Mouse (Mus musculus) spleen, postnatal 36 days (tissue): ENCODE results near the gene Ptprd.

Experiments used
- DNase-seq, 2 experiments: peaks; one replicate each; pipeline ENCODE4 v3.0.0; 2022; ENCODE audit warnings: low spot score in 2 of 2, mixed read lengths in 1 of 2

Ptprd gene

GRCm38 (mm10) chr4:76319874-76320273 is 1891.9 kb downstream of the Ptprd start:
- DNase-seq: no peak

- DNase-seq: no peak
These were observed 1895.8 kb downstream of the Ptprd start for GRCm38 (mm10) chr4:76315977-76316376.

DNA sequence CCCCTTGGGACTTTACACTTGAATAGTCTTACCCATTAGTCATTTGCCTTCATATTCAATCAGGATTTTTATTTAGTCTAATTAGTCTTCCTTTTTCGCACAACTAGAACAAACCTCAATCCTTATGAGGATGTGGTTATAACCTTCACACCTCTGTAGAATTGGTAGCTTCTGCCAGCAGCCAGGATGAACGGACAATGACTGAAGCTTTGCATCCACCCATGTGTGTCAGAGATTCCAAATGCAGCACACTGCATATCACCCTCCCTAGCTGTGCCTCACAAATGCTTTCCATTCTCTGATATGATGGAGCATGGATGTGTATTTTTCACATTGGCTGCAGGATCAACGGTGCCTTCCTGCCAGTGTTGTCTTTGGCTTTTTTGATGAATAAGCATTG is 1898.0 kb downstream of the Ptprd start:
- no peak for DNase-seq

DNA sequence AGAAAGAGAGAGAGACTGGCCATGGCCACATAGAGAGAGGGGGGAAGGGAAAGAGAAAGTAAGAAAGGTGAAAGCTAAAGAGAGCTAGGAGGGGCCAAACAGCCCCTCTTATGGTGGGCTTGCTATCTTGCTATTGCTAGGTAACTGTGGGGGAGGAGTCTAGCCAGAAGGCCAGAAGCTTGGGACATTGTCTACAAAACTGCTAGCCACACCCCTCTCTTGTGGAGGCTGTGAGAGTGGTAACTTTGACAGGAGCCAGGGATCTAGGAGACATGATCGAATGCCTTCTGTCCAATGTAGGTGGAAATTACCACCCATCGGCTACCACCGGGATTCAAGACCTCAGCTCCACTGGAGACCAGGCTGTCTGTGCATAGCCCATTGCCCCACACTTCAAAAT is 1899.2 kb downstream of the Ptprd start:
- no peak for DNase-seq

GRCm38 (mm10) chr4:76305987-76306386 is 1905.8 kb downstream of the Ptprd start:
- no peak for DNase-seq

GRCm38 (mm10) chr4:76297375-76297774 is 1914.4 kb downstream of the Ptprd start:
- DNase-seq: no peak

DNA sequence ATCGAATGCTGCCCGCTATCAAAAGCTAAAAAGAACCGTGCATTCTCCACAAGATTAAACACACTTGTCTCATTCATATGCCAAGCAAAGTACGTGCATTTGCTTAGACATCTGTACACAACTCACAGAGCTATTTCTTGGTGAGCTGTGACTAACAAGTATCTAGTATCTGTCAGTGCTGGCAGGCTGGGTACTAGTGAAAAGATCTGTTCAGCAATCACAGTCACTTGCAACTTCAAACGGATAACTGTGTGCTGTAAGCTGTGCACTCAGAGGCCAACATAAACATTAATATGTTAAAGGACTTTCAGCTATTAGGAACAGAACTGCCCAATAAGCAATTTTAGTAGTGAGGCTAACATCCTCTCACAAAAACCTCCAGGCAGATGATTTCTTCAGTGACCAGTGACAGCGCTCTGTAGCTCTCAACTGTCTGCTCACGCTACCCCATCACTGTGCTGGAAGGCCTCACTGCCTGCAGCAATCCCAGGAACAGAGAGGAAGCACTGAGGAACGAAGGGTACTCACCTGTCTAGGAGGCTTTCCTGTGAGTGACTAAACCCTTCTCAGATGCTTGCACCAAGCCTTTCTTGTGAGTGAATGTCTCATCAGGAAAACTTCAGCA is 1918.9 kb downstream of the Ptprd start:
- DNase-seq: no peak

- no peak for DNase-seq
These were observed 1921.3 kb downstream of the Ptprd start for GRCm38 (mm10) chr4:76290484-76290818.

DNA sequence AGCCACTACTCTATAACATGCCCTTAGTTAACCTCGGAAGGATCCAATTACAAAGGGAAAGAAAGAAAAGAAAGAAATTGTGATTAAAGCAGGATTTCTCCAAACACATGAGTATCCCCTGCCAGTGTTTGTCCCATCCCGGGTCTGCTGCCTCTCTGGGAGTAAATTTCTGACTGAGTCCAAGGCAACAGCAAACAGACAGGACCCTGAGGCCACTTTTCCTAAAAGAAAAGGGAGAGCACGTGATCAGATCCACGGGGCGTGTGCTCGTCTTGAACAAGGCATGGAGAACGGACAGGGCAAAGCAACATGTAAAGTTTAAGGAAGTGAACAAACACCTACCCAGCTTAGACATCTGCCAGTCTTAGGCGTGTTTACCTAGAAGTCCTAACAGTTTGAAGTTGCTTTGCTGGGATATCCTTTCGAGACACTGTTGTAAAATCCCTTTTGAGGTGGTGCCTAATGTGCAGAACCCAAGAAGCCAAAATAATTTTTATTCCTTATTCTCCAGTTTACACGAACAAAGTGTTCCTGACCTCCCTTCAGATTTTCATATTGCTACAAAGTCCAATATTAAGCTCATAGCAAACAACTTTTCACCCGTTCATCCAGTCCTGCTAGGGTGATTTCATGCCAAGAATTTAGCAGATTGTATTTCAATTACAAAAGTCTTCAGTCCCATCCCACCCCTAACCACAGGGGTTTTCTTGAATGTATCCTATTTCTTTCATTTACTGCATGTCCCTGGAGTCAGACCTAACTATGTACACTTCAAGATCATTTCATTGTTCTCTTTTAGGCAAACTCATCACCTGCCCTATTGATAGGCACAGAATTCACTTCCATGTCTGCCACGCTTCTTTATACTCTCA is 1921.9 kb downstream of the Ptprd start:
- no peak for DNase-seq

- no peak for DNase-seq
These were observed 1925.7 kb downstream of the Ptprd start for GRCm38 (mm10) chr4:76286016-76286415.

GRCm38 (mm10) chr4:76282886-76283285 is 1928.9 kb downstream of the Ptprd start:
- DNase-seq: no peak

DNA sequence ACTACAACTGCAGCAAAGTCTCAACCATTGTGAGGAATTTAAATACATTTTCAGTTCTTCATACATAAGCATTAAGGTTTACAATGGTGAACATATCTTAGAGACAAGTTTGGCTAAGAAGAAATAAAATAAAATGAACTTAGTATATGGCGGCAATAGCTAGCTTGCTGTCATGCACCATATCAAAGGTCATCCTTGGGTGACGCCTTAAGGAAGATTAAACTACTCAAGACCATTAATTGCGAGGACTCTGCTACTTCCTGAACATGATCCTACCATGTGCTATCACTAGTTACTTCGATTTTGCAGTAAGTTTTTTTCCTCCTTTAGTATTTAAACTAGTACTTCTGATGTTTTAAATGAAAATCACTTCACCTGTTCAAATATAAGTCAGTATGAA is 1949.0 kb downstream of the Ptprd start:
- no peak for DNase-seq

- DNase-seq: no peak
These were observed 1951.1 kb downstream of the Ptprd start for GRCm38 (mm10) chr4:76260686-76261085.

DNA sequence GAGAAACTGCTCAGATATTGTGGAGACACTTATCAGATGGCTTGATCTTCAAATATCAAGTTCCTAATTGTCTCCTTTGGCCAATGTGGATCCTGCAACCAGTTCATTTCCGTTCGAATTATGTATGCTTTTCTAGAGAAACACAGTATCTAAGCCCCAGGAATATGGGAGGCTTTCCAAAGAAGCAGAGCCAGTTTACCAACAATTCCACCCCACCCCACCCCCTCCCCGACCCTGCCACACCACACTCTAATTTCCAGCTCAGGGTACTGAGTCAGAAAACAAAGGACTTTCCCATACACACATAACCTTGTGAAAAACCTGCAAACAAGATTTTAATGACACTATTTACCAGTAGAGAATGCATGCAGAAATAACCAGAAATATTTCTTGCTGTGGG is 1951.5 kb downstream of the Ptprd start:
- DNase-seq: no peak

- DNase-seq: no peak
These were observed 1952.1 kb downstream of the Ptprd start for GRCm38 (mm10) chr4:76259636-76260035.

DNA sequence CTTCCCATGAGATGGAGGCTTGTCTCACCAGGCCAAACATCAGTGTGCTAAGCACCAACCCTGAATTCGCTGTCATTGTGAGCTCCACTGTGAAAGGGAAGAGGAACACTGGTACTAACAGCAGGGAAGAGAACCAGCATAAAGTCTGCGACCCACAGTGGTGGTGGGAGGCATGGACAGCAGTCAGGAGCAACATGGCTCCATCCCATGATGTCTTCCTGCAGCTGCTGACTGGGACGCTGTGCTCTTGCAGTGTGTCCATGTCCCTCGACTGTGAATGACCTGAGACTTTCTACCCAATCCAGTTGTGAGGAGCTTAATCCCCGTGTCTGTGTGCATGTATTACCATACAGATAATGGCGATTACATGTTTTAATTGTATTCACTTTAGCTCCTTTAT is 1967.4 kb downstream of the Ptprd start:
- DNase-seq: no peak

DNA sequence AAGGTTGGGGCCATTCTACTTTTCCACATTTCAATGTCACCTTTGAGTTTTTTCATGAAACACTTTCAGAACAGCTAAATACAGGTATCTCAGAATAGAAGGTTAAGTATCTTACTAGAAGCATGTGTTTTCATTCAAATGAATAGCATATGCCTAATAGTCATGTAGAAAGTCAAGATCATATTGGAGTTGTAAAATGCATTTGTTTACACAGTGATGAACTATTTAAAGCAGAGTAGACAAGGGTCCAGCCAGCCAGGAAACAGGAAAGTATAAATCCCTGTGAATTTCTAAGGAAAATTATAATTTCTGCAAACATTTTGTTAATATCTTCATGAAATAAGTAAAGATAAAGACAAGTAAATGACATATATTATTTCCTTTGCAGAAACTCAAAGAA is 1970.2 kb downstream of the Ptprd start:
- no peak for DNase-seq

DNA sequence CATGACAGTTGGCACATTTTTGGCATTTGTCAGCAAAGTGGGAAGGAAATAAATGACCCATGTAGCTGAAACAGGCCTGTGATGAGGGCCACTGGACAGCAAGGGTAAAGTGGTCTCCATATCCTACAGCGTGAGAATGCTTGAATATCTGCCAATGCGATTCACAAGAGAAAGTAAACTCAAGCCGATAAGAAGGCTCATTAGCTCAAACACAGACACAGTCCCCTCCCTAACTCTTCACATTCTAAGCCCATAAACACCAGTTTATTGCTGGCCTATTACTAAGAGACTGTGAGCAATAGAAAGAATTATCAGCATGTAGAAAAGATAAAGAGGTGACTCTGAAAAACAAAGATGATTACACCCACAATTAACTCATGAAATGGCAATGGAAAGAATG is 1970.6 kb downstream of the Ptprd start:
- DNase-seq: no peak

DNA sequence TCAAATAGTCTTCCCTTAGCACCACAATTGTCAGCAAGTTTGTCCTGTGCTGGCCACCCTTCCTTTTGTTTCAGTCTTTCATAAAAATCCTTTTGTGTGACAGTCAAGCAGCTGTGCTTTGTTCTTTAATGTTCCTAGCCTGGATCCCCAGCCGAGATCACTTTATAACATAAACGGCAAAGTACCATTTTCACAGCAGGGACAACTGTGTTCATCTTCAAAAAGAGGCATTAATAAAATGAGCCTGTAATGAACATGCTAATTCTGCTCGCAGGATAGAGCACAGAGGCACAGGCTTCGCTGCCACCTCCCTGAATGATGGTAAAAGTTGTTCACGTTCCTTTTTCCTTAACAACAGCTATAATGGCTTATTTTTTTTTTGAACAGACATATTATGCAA is 1972.7 kb downstream of the Ptprd start:
- no peak for DNase-seq

DNA sequence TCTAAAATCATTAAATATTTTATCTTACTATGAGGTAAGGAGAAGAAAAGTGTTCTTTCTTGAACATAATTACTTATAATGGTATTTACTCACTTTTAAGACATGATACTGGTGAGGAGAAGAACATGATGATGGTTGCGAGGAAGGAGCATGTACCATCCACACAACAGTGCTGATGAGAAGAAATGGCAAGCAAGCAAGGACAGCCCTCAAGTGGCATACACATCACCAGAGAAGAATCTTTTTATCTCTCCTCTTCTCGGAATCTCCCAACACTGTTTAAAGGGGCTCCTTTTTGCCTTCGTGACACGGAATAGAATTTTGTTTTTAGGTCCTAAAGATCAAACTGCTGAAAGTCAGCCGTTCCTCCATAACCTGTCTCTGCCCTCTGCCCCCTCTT is 1973.2 kb downstream of the Ptprd start:
- no peak for DNase-seq

- no peak for DNase-seq
These were observed 1973.9 kb downstream of the Ptprd start for GRCm38 (mm10) chr4:76237827-76238226.

DNA sequence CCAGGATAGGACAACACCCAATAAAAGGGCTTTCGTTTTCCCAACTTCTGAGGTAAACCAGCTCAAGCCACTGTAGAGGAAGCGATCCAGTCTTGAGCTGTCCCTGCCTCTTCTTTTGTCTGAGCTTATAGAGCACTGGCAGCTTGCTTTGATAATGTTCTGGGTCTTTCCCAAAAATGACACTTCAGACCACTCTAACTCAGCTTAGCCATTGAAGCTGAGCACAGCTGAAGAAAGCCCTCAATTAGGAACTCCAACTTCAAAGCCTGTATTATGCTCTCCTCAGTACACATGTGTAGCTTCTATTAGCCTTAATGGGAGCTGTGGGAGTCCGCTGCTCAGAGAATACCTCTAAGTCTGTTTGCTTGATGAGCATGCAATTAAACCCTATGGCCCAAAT is 1988.0 kb downstream of the Ptprd start:
- no peak for DNase-seq

DNA sequence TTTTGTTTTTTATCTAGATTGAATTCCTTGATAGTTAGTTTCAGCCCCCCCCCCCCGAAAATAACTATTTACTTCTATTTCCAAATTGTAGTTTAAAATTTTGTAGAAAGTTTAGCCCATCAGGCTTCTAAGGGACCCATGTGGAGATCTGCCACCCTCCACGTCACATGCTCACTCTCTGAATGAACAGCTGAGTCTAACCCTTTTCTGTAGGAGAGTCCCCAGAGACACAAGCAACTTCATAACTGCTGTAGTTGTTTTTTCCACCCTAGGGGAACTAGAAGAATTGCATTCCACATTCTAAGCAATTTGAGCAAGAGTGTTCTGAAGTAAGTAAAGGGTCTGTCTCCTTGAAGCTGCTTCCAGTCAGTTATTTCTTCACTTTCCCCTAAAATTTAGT is 1989.2 kb downstream of the Ptprd start:
- no peak for DNase-seq

- no peak for DNase-seq
These were observed 1993.7 kb downstream of the Ptprd start for GRCm38 (mm10) chr4:76218065-76218464.
